ENCODE assay signal across 8 mouse cellular contexts in genomic region chr6:115227529-115227928, GRCm38 (mm10). TPM values are rescaled to one million over a fixed set of nuclear protein-coding genes. Genes with fewer than 3 reads are reported as not detected.
DNase-seq lines count a peak whose midpoint lies in the region; ATAC-seq lines count a peak whose summit lies in the region.

No protein-coding gene starts in this region.

- H3K9me3 ChIP-seq in forebrain, embryonic 10.5 days: no peaks in the 10 kb centered on the region
- H3K9me3 ChIP-seq in forebrain, embryonic 12.5 days: no peaks in the 10 kb centered on the region
- no peaks in the 10 kb centered on the region for H3K9me3 ChIP-seq in midbrain, embryonic 13.5 days

- no peak overlapping the region for H3K4me2 ChIP-seq in forebrain, embryonic 12.5 days
- no peak overlapping the region for H3K4me2 ChIP-seq in midbrain, embryonic 13.5 days (replicated peaks)

- no peak overlapping the region for H3K27ac ChIP-seq in forebrain, embryonic 10.5 days
- no peak overlapping the region for H3K27ac ChIP-seq in forebrain, embryonic 12.5 days
- H3K27ac ChIP-seq in midbrain, embryonic 13.5 days: no peak overlapping the region

- H3K4me3 ChIP-seq in forebrain, embryonic 10.5 days: no peak overlapping the region
- no peak overlapping the region for H3K4me3 ChIP-seq in forebrain, embryonic 12.5 days (replicated peaks)
- no peak overlapping the region for H3K4me3 ChIP-seq in midbrain, embryonic 13.5 days (replicated peaks)

- no peaks in the 10 kb centered on the region for H3K27me3 ChIP-seq in forebrain, embryonic 10.5 days (ENCODE audit: poor library complexity, severe bottlenecking)
- H3K27me3 ChIP-seq in forebrain, embryonic 12.5 days: no peaks in the 10 kb centered on the region
- H3K27me3 ChIP-seq in midbrain, embryonic 13.5 days: no peaks in the 10 kb centered on the region

- no peaks in the 10 kb centered on the region for H3K4me1 ChIP-seq in forebrain, embryonic 10.5 days
- no peaks in the 10 kb centered on the region for H3K4me1 ChIP-seq in forebrain, embryonic 12.5 days
- no peaks in the 10 kb centered on the region for H3K4me1 ChIP-seq in midbrain, embryonic 13.5 days (replicated peaks)

- 9% methylated on average over 2 of the region's 2 CpGs for WGBS in forebrain, embryonic 10.5 days
- WGBS in forebrain, embryonic 12.5 days: 11% methylated on average over 2 of the region's 2 CpGs
- WGBS in midbrain, embryonic 13.5 days: 8% methylated on average over 2 of the region's 2 CpGs

- ATAC-seq in forebrain, embryonic 12.5 days (ENCODE audit: low FRiP score): no peak
- ATAC-seq in midbrain, embryonic 13.5 days: peak; percentile 68; the same call in 1 of the 2 replicates

- no peaks in the 10 kb centered on the region for H3K36me3 ChIP-seq in forebrain, embryonic 10.5 days (replicated peaks)
- H3K36me3 ChIP-seq in forebrain, embryonic 12.5 days (replicated peaks): no peaks in the 10 kb centered on the region
- no peaks in the 10 kb centered on the region for H3K36me3 ChIP-seq in midbrain, embryonic 13.5 days

- DNase-seq in forebrain, embryonic 10.5 days (ENCODE audit: extremely low spot score, low spot score): peak; percentile 65
- peak; percentile 79 for DNase-seq in cerebellum, adult 11 months
- peak; percentile 83 for DNase-seq in forelimb bud, embryonic 11.5 days (ENCODE audit: low read depth, low spot score)
- peak; percentile 82 for DNase-seq in induced T-regulatory cell, adult 2 months (ENCODE audit: low read depth)
- DNase-seq in left cerebral cortex, adult 8-10 months (ENCODE audit: low spot score in 2 of 2): peak; percentile 43 to 52
- peak; percentile 10 to 72 for DNase-seq in spleen, postnatal 10 days (ENCODE audit: low spot score in 2 of 2)

- H3K9ac ChIP-seq in forebrain, embryonic 12.5 days: no peak overlapping the region
- no peak overlapping the region for H3K9ac ChIP-seq in midbrain, embryonic 13.5 days (replicated peaks)

RNA-seq across cellular contexts. Expression of gene Gm17482, which starts 0.4 kb away (rescaled TPM):
- not detected in 2 replicates for polyA plus RNA-seq in forebrain, embryonic 10.5 days (2016; fragmentation: Nextera tagmentation; extraction: Ambion mirVana)
- polyA plus RNA-seq in forebrain, embryonic 12.5 days (2016; fragmentation: Nextera tagmentation; extraction: Ambion mirVana): not detected in 2 replicates
- total RNA-seq in left cerebral cortex, adult 8-10 months (2022): not detected
- polyA plus RNA-seq in midbrain, embryonic 13.5 days (2015; fragmentation: Nextera tagmentation; extraction: Ambion mirVana): not detected in 2 replicates

RNA-seq across cellular contexts. Expression of gene Timp4, which starts 24.5 kb away (rescaled TPM):
- 0.15 and 0.16 TPM in 2 replicates for polyA plus RNA-seq in forebrain, embryonic 10.5 days (2016; fragmentation: Nextera tagmentation; extraction: Ambion mirVana)
- 0.23 and 0.29 TPM in 2 replicates for polyA plus RNA-seq in forebrain, embryonic 12.5 days (2016; fragmentation: Nextera tagmentation; extraction: Ambion mirVana)
- 10 to 100 TPM; 15.5 to 20.9 (median 18.1) TPM for total RNA-seq in left cerebral cortex, adult 8-10 months (2022)
- polyA plus RNA-seq in midbrain, embryonic 13.5 days (2015; fragmentation: Nextera tagmentation; extraction: Ambion mirVana): 2.9 and 3.3 TPM in 2 replicates
